Mouse (Mus musculus): ENCODE results near the gene 1600015I10Rik.
"Not testable (repeated sequence)": the region's sequence is repeated elsewhere in the genome, so short reads cannot be mapped to it uniquely, and the experiment has no call there.

- TF ChIP-seq CTCF (IDR thresholded peaks at IDR 0.05; ENCODE audit: insufficient read depth, low read length); POLR2A (IDR thresholded peaks at IDR 0.05; ENCODE audit: borderline replicate concordance, extremely low read depth, low read depth, low read length): not testable (repeated sequence)
Observed at GRCm38 (mm10) chr6:48959151-48959550, 29.5 kb downstream of the 1600015I10Rik start.
